Mouse (Mus musculus) heart, embryonic 13.5 days (tissue): ENCODE measurements around the gene 4933427D14Rik. TPM values are rescaled to one million over a fixed set of nuclear protein-coding genes. Genes with fewer than 3 reads are reported as not detected.

ENCODE experiments used
- ATAC-seq: fragments of 200-750 bp; cut with Nextera tagmentation; 2 replicates; pipeline ENCODE4 v1.8.0; 2017; ENCODE audit warnings: moderate TSS enrichment; ENCODE audit not compliant: insufficient number of reproducible peaks, low FRiP score, low TSS enrichment; ENCODE audit errors: extremely low read depth
- H3K27ac ChIP-seq: fragments of 300-500 bp; sonication (generic); replicated peaks from 2 replicates; pipeline ENCODE4 v1.5.1; 2015; ENCODE audit warnings: moderate library complexity, mild to moderate bottlenecking, inconsistent platforms
- H3K27me3 ChIP-seq: fragments of 300-500 bp; sonication (generic); replicated peaks from 2 replicates; pipeline ENCODE4 v1.6.1; 2015; ENCODE audit warnings: mild to moderate bottlenecking, inconsistent platforms
- H3K36me3 ChIP-seq: fragments of 300-500 bp; sonication (generic); 2 replicates; pipeline ENCODE4 v1.6.1; 2015; ENCODE audit warnings: mild to moderate bottlenecking, inconsistent platforms
- H3K4me1 ChIP-seq: fragments of 300-500 bp; sonication (generic); 2 replicates; pipeline ENCODE4 v1.6.1; 2015; ENCODE audit warnings: inconsistent platforms
- H3K4me2 ChIP-seq: fragments of 300-500 bp; sonication (generic); 2 replicates; pipeline ENCODE4 v1.6.1; 2015; ENCODE audit warnings: inconsistent platforms, mild to moderate bottlenecking, moderate library complexity
- H3K4me3 ChIP-seq: fragments of 300-500 bp; sonication (generic); 2 replicates; pipeline ENCODE4 v1.5.1; 2015; ENCODE audit warnings: moderate library complexity, mild to moderate bottlenecking, inconsistent platforms
- H3K9ac ChIP-seq: fragments of 300-500 bp; sonication (generic); 2 replicates; pipeline ENCODE4 v1.6.1; 2015; ENCODE audit warnings: inconsistent platforms, mild to moderate bottlenecking, moderate library complexity
- H3K9me3 ChIP-seq: fragments of 300-500 bp; sonication (generic); 2 replicates; pipeline ENCODE4 v1.6.1; 2016; ENCODE audit warnings: inconsistent platforms
- WGBS: fragments of 180-500 bp; shearing (Covaris S2); methylation state at CpG from one replicate; pipeline ENCODE4 v1.1.7; 2015; ENCODE audit warnings: mixed read lengths; 5-methylcytosine and 5-hydroxymethylcytosine counted together
- polyA plus RNA-seq: library from polyadenylated mRNA; unstranded; fragments of >200 nt; fragmentation: Nextera tagmentation; extraction: Ambion mirVana; gene quantifications from 2 replicates; pipeline ENCODE4 v1.2.1, GENCODE M21; 2015

Gene 4933427D14Rik
- polyA plus RNA-seq, result 7.7 and 7.8 TPM in 2 replicates

GRCm38 (mm10) chr11:72207204-72207833 lies at the start of gene 4933427D14Rik, which contains the start of gene Txndc17:
Gene 4933427D14Rik, minus strand, starts transcription at chr11:72207459.
Gene Txndc17, plus strand, starts transcription at chr11:72207547.
- H3K4me3 ChIP-seq, result peak within 1 kb of the TSS; percentile 91
- peaks cover 17% of the 10 kb centered on the region for H3K4me1 ChIP-seq
- peak; percentile 87 for ATAC-seq
- peak within 1 kb of the TSS; percentile 50; the same call in 1 of the 2 replicates for H3K27ac ChIP-seq
- H3K9me3 ChIP-seq, result no peaks in the 10 kb centered on the region
- H3K36me3 ChIP-seq, result peaks cover 35% of the 10 kb centered on the region
- peak within 1 kb of the TSS; percentile 93 for H3K9ac ChIP-seq
- H3K27me3 ChIP-seq, result no peaks in the 10 kb centered on the region
- peak within 1 kb of the TSS; percentile 94 for H3K4me2 ChIP-seq
- WGBS, result under 1% methylated on average over 42 of the region's 42 CpGs

GRCm38 (mm10) chr11:72256441-72256840 lies 49.2 kb upstream of the 4933427D14Rik start:
- no peak overlapping the region for H3K4me3 ChIP-seq
- H3K9me3 ChIP-seq, result no peaks in the 10 kb centered on the region
- no peaks in the 10 kb centered on the region for H3K36me3 ChIP-seq
- 54% methylated on average over 2 of the region's 2 CpGs for WGBS
- H3K27ac ChIP-seq, result no peak overlapping the region
- H3K27me3 ChIP-seq, result peaks cover 31% of the 10 kb centered on the region
- H3K4me2 ChIP-seq, result no peak overlapping the region
- H3K9ac ChIP-seq, result no peak overlapping the region
- ATAC-seq, result no peak
- no peaks in the 10 kb centered on the region for H3K4me1 ChIP-seq

- Histone ChIP-seq H3K9me3 (no peaks in the 10 kb centered on the region), H3K27ac (no peak overlapping the region), H3K4me1 (no peaks in the 10 kb centered on the region), H3K27me3 (peaks cover 35% of the 10 kb centered on the region), H3K9ac (no peak overlapping the region), H3K4me2 (no peak overlapping the region), H3K4me3 (no peak overlapping the region), H3K36me3 (no peaks in the 10 kb centered on the region)
- 84% methylated on average over 4 of the region's 4 CpGs for WGBS
- no peak for ATAC-seq
Measured at GRCm38 (mm10) chr11:72255629-72256028, 48.4 kb upstream of the 4933427D14Rik start.

GRCm38 (mm10) chr11:72245196-72245753 lies 38.0 kb upstream of the 4933427D14Rik start:
- ATAC-seq, result no peak
- 69% methylated on average over 8 of the region's 8 CpGs for WGBS
- Histone ChIP-seq H3K27ac (no peak overlapping the region), H3K9me3 (no peaks in the 10 kb centered on the region), H3K9ac (no peak overlapping the region), H3K4me3 (no peak overlapping the region), H3K36me3 (no peaks in the 10 kb centered on the region), H3K4me2 (no peak overlapping the region), H3K27me3 (peaks cover 29% of the 10 kb centered on the region), H3K4me1 (no peaks in the 10 kb centered on the region)

DNA sequence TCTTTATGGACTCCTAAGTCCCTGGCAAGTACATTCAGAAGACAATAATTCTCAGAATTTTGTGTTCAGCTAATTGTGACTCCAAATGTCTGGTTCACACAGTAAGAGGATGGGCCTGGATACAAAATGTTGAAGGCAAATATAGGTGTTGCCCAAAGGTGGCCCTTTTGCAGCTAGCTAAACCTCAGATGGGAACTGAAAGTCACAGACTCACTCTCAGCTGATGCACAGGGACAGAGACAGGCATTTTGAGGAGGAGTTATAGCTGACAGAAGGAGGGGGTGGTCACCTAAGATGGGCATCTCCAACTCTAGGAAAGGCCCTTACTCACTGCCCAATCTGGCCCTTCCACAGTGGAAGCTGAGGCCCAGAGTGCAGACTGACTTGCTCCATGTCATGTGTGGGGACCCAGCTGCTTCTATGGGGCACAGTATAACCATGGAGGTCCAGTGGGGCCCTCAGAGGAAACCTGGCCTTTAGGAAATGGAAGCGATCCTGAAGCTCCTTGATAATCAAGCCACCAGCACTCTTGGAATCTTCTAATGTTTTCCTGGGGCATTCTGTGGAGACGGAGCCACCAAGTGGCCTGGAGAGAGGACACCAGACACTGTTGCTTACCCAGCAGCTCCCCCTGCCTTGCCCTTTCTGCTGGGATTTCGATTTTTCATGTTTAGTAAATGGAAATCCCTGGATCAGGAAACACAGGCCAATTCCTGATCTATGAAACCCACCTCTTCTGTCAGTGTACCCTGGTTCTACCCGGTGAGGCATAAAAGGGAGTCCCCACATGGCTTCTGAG lies 33.0 kb upstream of the 4933427D14Rik start:
- H3K27ac ChIP-seq, result no peak overlapping the region
- no peak overlapping the region for H3K9ac ChIP-seq
- H3K9me3 ChIP-seq, result no peaks in the 10 kb centered on the region
- no peak overlapping the region for H3K4me2 ChIP-seq
- no peaks in the 10 kb centered on the region; the same call in 1 of the 2 replicates for H3K27me3 ChIP-seq
- ATAC-seq, result no peak
- H3K4me3 ChIP-seq, result no peak overlapping the region
- no peaks in the 10 kb centered on the region for H3K36me3 ChIP-seq
- WGBS, result 50% methylated on average over 4 of the region's 4 CpGs
- H3K4me1 ChIP-seq, result no peaks in the 10 kb centered on the region

DNA sequence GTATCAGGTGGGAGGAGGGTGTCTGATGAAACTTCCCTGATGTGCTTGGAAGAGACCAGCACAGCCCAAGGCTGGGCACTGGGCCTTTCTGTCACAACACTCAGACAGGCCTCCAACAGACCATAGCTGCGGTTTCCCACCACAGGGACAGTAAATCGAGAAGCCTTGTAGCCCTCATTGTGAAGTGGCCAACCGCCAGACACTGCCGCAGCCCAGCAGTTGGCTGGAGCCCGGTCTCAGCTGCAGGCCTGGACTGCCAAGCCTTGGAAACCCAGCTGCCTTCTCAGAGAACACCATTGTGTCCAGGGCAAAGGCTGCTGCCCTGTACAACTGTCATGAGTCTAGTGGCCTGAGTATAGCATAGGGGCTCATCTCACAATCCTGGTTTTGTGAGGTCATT lies 26.8 kb upstream of the 4933427D14Rik start:
- Histone ChIP-seq H3K9me3 (no peaks in the 10 kb centered on the region), H3K4me1 (no peaks in the 10 kb centered on the region), H3K4me3 (no peak overlapping the region), H3K27me3 (peaks cover 14% of the 10 kb centered on the region), H3K36me3 (no peaks in the 10 kb centered on the region), H3K4me2 (no peak overlapping the region), H3K27ac (no peak overlapping the region), H3K9ac (no peak overlapping the region)
- WGBS, result 58% methylated on average over 5 of the region's 5 CpGs
- no peak for ATAC-seq

DNA sequence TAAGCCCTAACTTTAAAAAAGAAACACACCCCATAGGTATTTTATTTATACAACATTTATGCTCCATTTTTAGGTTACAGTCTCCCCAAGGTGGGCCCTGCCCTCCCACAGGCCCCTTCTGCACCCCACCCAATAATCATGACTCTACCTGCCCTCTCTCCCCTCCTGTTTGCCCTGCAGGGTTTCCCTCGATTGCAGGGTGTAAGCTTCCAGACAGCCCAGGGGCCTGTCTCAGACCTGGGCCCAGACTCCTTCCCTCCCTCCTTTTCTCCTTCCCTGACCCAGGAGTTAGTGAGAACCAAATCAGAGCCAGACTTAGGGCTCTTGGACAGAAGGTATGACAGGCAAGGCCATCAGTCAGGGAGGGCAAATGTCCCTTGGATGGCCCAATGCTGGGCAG lies 25.7 kb upstream of the 4933427D14Rik start:
- no peak overlapping the region for H3K4me3 ChIP-seq
- ATAC-seq, result no peak
- H3K9me3 ChIP-seq, result no peaks in the 10 kb centered on the region
- no peaks in the 10 kb centered on the region for H3K4me1 ChIP-seq
- peaks cover 22% of the 10 kb centered on the region for H3K27me3 ChIP-seq
- H3K36me3 ChIP-seq, result no peaks in the 10 kb centered on the region
- no peak overlapping the region for H3K9ac ChIP-seq
- H3K4me2 ChIP-seq, result no peak overlapping the region
- H3K27ac ChIP-seq, result no peak overlapping the region
- 50% methylated on average over 1 of the region's 1 CpGs for WGBS

DNA sequence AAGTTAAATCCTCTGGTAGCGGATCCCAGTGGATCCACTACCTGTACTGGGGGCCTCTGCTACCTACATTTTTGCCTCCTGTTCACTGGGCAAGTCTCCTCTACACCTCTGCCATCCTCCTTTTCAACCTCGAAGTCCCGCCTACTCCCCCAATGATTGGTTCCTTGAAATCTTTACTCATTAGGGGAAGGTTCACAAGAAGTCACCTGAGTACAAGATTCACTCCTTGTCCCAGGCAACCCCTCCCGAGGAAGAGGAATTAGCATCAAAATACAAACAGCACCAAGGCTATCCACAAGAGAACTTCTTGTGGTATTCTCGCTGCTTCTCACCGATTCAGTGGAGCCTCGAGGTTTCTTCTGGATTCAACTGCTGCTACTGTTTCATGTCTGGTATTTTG lies 24.8 kb upstream of the 4933427D14Rik start:
- no peak for ATAC-seq
- no peaks in the 10 kb centered on the region for H3K36me3 ChIP-seq
- H3K27me3 ChIP-seq, result peaks cover 30% of the 10 kb centered on the region
- WGBS, result 71% methylated on average over 7 of the region's 7 CpGs
- H3K4me1 ChIP-seq, result no peaks in the 10 kb centered on the region
- H3K4me3 ChIP-seq, result no peak overlapping the region
- H3K27ac ChIP-seq, result no peak overlapping the region
- H3K4me2 ChIP-seq, result no peak overlapping the region
- H3K9ac ChIP-seq, result no peak overlapping the region
- H3K9me3 ChIP-seq, result no peaks in the 10 kb centered on the region

DNA sequence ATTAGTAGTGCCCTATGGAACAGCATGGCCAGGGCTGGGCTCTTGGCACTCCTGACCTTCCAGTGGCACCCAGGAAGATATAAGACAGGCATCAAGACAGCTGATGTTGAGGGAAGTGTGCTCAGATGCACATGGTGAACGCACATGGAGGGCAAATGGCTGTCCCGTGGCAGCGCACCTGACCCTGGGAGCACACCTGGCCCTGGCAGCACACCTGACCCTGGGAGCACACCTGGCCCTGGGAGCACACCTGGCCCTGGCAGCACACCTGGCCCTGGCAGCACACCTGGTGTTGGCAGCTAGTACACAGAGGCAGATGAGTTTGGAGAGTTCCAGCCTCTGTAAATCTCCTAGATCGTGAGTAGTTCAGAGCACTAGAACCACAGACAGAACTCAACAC lies 21.3 kb upstream of the 4933427D14Rik start:
- Histone ChIP-seq H3K4me2 (no peak overlapping the region), H3K27ac (no peak overlapping the region), H3K9ac (no peak overlapping the region), H3K9me3 (no peaks in the 10 kb centered on the region), H3K4me3 (no peak overlapping the region), H3K4me1 (peaks cover 4% of the 10 kb centered on the region), H3K36me3 (no peaks in the 10 kb centered on the region), H3K27me3 (peaks cover 25% of the 10 kb centered on the region; the same call in 1 of the 2 replicates)
- 83% methylated on average over 4 of the region's 4 CpGs for WGBS
- ATAC-seq, result no peak

GRCm38 (mm10) chr11:72226901-72227300 lies 19.6 kb upstream of the 4933427D14Rik start:
- WGBS, result 73% methylated on average over 6 of the region's 6 CpGs
- no peak overlapping the region for H3K27ac ChIP-seq
- H3K4me2 ChIP-seq, result no peak overlapping the region
- peaks cover 25% of the 10 kb centered on the region; the same call in 1 of the 2 replicates for H3K27me3 ChIP-seq
- H3K4me3 ChIP-seq, result no peak overlapping the region
- peaks cover 4% of the 10 kb centered on the region for H3K4me1 ChIP-seq
- no peak overlapping the region for H3K9ac ChIP-seq
- H3K9me3 ChIP-seq, result no peaks in the 10 kb centered on the region
- H3K36me3 ChIP-seq, result no peaks in the 10 kb centered on the region
- no peak for ATAC-seq

- Histone ChIP-seq H3K4me2 (no peak overlapping the region), H3K36me3 (no peaks in the 10 kb centered on the region), H3K9ac (no peak overlapping the region), H3K4me3 (no peak overlapping the region), H3K27ac (no peak overlapping the region), H3K9me3 (no peaks in the 10 kb centered on the region), H3K27me3 (peaks cover 25% of the 10 kb centered on the region; the same call in 1 of the 2 replicates), H3K4me1 (peaks cover 4% of the 10 kb centered on the region)
- ATAC-seq, result no peak
- 58% methylated on average over 10 of the region's 10 CpGs for WGBS
Measured at GRCm38 (mm10) chr11:72226020-72226791, 18.9 kb upstream of the 4933427D14Rik start.
